Mouse (Mus musculus): Measurements from ENCODE around the gene Fat3. TPM values are rescaled to one million over a fixed set of nuclear protein-coding genes. Genes with fewer than 3 reads are reported as not detected.

Fat3 gene
- polyA plus RNA-seq, 1 experiment: not detected

DNA sequence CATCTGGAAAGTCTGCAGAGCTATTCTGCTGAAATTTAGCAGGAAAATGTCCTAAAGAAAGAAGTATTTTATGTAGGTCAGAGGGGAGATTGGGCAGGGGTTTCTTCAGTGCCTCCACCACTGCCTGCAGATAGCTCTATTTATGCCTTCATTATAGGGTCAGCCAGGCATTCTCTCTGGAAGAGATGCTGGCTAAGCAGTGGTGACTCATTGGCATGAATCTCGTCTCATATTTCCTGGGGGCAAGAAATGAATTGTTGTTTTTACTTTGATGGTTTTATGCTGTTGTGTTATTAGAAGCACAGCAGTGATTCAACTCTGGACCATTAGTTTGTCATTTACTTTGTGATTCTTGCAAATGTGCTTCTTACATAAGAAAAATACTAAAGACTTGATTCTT lies 588.4 kb downstream of the Fat3 start:
- TF ChIP-seq GATA1 (IDR thresholded peaks at IDR 0.05; ENCODE audit: low read length): no peak

DNA sequence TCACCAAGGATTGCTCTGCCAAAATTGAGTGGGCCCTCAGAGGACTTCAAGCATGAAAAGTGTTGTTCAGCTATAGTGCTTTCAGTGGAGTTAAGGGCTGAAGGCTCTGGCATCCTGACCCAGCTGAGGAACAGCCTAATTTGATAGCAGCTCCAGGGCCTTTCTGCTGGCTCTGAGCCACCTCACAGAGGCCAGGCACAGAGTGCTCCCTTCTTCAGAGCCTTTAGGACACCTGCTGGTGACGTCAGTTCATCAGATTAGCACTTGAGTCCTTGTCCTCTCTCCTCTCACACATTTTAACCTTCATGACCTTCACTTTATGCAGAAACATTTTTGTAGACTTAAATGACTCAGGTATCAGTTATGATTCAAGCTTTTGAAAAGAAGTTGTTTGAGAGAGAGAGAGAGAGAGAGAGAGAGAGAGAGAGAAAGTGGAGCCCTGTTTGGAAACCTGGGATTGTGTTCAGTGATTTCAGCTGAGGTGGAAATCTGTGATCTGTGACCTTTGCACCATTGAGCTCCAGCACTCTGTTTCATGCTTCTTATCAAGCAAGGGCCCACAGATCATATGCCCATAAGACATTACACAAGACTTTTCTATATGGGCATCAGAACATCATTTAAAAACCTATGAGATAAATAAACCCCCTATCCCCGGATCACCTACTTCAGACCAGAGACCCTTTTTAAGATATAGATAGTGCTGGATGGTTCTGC lies 591.5 kb downstream of the Fat3 start:
- TF ChIP-seq GATA1 (IDR thresholded peaks at IDR 0.05; ENCODE audit: low read length): no peak

DNA sequence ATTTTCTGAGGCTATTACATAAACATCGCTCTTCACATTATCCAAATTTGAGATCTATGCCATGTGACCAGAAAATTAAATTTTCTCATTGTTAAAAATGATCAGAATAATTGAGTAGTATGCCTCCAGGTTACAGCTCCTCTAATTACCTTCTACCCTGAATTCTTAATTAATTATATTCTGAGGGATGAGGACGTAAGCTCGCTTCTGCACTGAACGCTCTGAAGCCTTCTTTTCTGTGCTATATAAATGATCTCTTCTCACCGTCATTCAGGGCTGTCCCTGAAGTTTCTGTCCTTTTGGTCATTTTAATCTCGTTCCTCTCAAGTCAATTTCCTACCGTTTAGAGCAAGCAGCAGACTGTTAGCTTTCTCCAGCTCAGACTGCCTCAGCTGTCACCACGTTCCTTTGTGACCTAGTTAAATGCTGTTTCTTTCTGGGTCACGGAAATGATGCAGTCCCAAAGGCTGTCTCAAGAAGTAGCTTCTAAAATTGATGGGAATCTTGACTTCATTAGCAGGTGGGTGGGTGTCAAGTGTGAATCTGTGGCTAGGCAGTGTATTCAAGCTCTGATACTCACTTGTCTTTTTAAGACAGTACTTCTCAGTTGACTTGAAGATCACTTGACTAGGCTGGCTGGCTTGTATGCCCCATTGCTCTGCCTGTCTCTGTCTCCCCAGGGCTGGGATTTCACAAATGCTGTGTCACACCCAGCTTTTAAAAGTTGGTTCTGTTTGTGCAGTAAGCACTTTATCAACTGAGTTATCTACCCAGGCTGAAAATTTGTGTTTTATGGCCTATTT lies 596.9 kb downstream of the Fat3 start:
- TF ChIP-seq GATA1 (IDR thresholded peaks at IDR 0.05; ENCODE audit: low read length): no peak

DNA sequence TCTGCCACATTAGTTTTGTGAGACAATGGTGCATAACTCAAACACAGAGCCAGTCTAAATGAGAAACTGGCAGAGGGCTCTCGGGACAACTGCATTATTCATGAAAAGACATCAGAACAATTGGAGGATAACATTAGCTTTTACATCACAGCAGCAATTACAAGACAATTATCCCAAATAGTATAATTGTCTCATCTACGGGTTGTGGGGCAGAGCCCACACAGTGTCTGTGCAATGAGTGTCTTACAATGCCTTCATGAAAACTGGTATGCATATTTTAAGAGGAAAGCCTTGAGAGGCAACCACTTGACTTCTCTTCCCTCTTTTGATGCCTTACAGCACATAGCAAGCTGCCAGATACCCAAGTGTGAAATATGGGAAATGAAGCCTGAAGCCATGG lies 603.0 kb downstream of the Fat3 start:
- TF ChIP-seq GATA1 (IDR thresholded peaks at IDR 0.05; ENCODE audit: low read length): no peak

DNA sequence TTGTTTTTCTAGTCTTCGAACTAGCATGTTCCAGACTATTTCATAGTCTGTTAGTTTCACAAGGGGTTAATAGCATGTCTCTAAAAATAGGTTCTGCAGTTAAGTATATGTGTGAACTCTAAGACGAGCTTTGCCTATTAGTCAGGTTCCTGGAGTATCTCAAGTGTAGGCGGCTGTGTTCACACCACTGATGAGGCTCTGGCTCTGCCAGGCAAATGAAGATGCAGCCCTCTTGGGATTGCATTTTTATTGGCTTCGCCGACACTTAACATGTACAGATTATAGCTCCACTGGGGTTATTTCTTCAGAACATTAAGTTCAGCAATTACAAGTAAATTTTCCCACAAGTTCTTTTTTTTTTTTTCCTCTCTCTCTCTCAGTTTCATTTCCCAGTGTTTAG lies 614.3 kb downstream of the Fat3 start:
- no peak for TF ChIP-seq GATA1 (IDR thresholded peaks at IDR 0.05; ENCODE audit: low read length)

DNA sequence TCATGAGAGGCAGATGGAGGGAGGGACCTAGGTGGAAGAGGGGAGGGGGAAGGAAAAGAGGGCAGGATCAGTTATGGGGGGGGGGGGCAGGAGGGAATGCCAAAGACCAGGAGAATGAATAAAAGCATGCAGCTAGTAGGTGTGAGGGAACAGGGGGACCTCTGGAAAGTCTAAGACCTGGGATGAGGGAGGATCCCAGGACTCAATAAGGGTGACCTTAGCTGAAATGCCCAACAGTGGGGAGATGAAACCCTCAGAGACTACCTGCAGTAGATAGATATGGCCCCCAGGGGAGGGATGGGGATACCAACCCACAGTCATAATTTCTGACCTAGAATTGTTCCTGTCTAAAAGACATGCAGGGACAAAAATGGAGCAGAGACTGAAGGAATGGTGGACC lies 620.3 kb downstream of the Fat3 start:
- TF ChIP-seq GATA1 (IDR thresholded peaks at IDR 0.05; ENCODE audit: low read length): no peak

DNA sequence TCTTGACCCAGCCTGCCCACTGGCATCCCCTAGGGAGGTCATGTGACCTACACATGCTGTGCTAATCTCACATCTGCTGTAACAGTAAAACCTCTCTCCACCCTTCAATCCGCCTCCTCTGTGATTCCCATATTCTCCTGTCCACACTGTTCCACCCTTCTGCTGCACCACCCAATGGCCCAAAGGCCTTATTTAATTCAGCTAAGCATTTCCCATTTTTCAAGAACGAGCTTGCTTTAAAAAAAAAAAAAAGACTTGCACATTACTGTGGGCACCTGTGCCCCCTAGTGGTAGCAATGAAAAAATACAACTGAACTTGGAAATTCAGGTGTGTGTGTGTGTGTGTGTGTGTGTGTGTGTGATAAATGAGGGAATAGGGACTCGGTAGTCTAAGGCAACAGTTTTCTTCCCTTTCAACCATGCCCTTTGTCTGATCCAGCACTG lies 620.9 kb downstream of the Fat3 start:
- TF ChIP-seq GATA1 (IDR thresholded peaks at IDR 0.05; ENCODE audit: low read length): no peak

DNA sequence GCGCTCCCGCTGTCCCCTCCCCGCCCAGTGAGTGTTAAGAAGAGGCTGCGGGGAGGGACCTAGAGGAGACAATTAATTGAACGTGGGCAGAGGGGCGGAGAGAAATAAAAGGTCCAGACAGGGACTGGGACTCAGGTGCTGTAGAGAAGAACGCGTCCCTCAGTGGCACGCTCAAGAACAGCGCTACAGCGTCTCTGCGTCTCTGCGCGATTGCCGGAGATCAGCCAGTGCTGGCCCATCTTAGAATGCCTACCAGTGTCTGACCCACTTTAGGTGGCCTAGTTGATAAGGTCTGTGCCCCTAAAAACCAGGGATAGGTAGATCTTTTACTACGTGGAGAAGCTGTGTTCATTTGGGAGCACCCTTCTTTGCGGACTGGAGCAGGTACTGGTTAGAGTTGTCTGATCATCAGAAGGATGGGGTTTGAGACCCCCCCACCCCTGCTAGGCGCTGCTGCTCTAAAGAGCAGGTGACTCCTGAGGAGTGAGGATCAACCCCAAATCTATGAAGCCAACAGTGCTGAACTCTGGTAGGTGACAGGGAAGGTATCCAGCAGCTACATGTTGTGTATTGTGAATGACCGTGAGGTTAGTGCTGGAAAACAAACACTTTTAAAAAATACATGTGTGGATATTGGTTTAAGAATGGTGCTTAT lies 626.5 kb downstream of the Fat3 start, which contains the start of gene Mtnr1b:
Mtnr1b (minus strand) TSS at position 51 of the 655 bp plus-strand sequence.
- TF ChIP-seq GATA1 (IDR thresholded peaks at IDR 0.05; ENCODE audit: low read length): no peak

DNA sequence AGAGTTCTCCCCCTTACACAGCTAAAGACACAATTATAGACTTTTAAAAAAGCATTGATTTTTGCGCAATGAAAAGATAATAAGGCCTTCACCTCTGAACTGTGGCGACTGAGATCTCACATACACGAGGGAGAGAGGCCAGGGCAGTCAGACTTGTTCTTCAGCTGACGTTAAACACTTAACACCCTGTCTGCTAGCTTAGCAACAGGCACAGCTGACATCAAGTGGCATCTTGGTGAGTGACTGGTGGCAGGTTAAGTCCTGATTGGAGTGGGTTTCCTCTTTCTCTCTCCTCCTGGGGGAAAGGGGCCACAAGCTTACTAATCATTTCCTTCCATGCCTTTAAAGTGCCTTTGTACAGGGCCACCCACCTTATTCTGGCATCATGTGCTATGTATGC lies 631.1 kb downstream of the Fat3 start:
- no peak for TF ChIP-seq GATA1 (IDR thresholded peaks at IDR 0.05; ENCODE audit: low read length)

DNA sequence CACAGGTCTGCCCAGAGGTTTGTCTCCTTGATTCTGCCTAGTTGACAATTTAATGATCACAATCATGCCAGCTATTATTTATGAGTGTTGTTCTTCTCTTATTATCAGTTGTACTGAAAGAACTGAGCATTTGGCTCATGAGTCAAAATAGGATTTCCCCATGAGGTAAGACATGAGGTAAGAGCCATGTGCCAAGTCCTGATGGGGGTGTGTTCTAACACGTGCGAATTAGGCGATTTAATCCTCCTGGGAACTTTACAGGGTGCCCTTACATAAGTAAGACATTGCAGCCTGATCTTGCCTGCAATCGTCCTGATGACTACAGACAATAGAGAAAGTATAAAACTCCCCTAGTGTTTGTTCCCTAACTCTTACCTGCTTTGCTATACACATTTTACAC lies 631.6 kb downstream of the Fat3 start:
- TF ChIP-seq GATA1 (IDR thresholded peaks at IDR 0.05; ENCODE audit: low read length): no peak

DNA sequence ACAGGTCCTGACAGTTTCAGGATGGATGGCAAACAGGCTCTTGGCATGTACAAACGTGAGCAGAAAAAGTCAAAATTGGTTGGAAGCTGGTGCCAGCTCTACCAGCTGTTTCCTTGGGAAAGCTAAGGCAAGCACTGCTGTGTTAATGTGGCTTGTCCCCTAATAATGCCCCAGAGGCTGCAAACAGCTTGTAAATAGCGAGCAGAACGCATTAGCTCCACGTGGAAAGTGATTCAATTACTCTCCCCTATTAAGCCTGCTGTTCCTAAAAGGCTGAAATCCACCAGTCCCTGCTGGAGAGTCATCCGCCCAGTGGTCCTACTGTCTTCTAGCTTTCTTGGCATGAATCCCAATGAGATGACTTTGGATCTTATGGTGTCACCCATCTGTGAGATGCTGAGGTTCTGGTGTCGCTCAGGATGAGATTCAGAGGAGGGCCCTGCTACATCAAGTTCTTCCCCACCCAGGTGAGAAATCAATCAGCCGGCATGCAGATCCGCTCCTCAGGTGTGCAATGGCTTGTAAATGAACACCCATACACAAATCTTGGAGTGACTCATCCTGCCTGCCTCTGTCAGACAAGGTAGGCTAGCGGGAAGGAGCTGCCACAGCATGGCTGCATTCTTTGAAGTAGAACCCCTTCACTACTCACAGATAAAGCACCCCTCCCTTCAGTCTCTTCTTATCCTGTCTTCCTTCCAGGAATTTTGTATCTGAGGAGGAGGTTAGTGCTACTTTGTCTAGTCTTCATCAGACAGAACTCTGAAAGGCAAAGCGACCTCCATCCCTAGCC lies 634.6 kb downstream of the Fat3 start:
- TF ChIP-seq GATA1 (IDR thresholded peaks at IDR 0.05; ENCODE audit: low read length): no peak

DNA sequence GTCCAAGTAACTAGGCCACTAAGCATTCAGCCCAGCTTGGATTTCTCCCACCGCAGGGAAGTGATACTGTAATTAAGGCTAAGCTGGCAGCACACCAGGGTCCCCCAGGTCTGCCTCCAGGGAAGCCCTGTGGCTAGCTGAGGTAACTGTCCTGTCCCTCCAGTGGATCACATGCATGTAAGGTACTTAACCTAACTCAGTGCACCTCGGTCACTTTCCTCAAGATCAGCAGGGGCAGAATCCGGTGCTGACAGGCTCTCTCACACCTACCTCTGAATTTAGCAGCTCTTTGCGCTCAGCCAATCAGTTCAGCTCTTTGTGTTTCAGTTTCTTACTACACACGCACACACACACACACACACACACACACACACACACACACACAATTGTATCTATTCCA lies 639.7 kb downstream of the Fat3 start:
- TF ChIP-seq GATA1 (IDR thresholded peaks at IDR 0.05; ENCODE audit: low read length): no peak

Measured in G1E-ER4 (cell line).